Mouse (Mus musculus) limb, embryonic 11.5 days (tissue): ENCODE results near the gene Enc1. TPM values are rescaled to one million over a fixed set of nuclear protein-coding genes. Genes with fewer than 3 reads are reported as not detected.
A peak's percentile ranks its signal among the peaks of the same experiment; 100 is the strongest.
"Not testable (repeated sequence)": the region's sequence is repeated elsewhere in the genome, so short reads cannot be mapped to it uniquely, and the experiment has no call there.

Experiments used
- ATAC-seq: fragments of 200-750 bp; cut with Nextera tagmentation; 2 replicates; pipeline ENCODE4 v1.8.0; 2017; ENCODE audit warnings: low read depth; ENCODE audit not compliant: insufficient number of reproducible peaks, low FRiP score, low TSS enrichment
- DNase-seq: peaks from one replicate; pipeline ENCODE4 v3.0.0-alpha.2; 2015; ENCODE audit warnings: low spot score
- H3K27ac ChIP-seq: fragments of 300-500 bp; sonication (generic); replicated peaks from 2 replicates; pipeline ENCODE4 v1.5.1; 2014; ENCODE audit warnings: low read depth, mild to moderate bottlenecking, low read length
- H3K27me3 ChIP-seq: fragments of 300-500 bp; sonication (generic); 2 replicates; pipeline ENCODE4 v1.6.1; 2014; ENCODE audit warnings: mild to moderate bottlenecking, low read length, mixed read lengths; ENCODE audit not compliant: control insufficient read depth, insufficient read depth
- H3K36me3 ChIP-seq: fragments of 300-500 bp; sonication (generic); 2 replicates; pipeline ENCODE4 v1.6.1; 2014; ENCODE audit warnings: mild to moderate bottlenecking, low read length, moderate library complexity, mixed read lengths; ENCODE audit not compliant: control insufficient read depth, insufficient read depth
- H3K4me1 ChIP-seq: fragments of 300-500 bp; sonication (generic); 2 replicates; pipeline ENCODE4 v1.6.1; 2014; ENCODE audit warnings: low read length, mixed read lengths; ENCODE audit not compliant: control insufficient read depth, insufficient read depth
- H3K4me2 ChIP-seq: fragments of 300-500 bp; sonication (generic); 2 replicates; pipeline ENCODE4 v1.6.1; 2014; ENCODE audit warnings: low read depth, mild to moderate bottlenecking, moderate library complexity; ENCODE audit not compliant: severe bottlenecking
- H3K4me3 ChIP-seq: fragments of 300-500 bp; sonication (generic); 2 replicates; pipeline ENCODE4 v1.5.1; 2014; ENCODE audit warnings: low read depth, low read length
- H3K9ac ChIP-seq: fragments of 300-500 bp; sonication (generic); 2 replicates; pipeline ENCODE4 v1.6.1; 2014; ENCODE audit warnings: mild to moderate bottlenecking, low read length
- H3K9me3 ChIP-seq: fragments of 300-500 bp; sonication (generic); 2 replicates; pipeline ENCODE4 v1.6.1; 2016; ENCODE audit warnings: low read length; ENCODE audit not compliant: control insufficient read depth
- WGBS: fragments of 180-500 bp; shearing (Covaris S2); extraction: QIAGEN DNeasy Blood & Tissue Kit; methylation state at CpG from one replicate; pipeline ENCODE4 v1.1.7; 2014; 5-methylcytosine and 5-hydroxymethylcytosine counted together
- polyA plus RNA-seq: library from polyadenylated mRNA; unstranded; fragments of >200 nt; fragmentation: Nextera tagmentation; extraction: Ambion mirVana; gene quantifications from 2 replicates; pipeline ENCODE4 v1.2.1, GENCODE M21; 2014

Gene Enc1
- polyA plus RNA-seq, 1 experiment from 2014 or later, result 7.3 TPM

- H3K36me3 ChIP-seq, result no peaks in the 10 kb centered on the region; the same call in 1 of the 2 replicates
- no peak overlapping the region for H3K4me3 ChIP-seq
- 64% methylated on average over 6 of the region's 6 CpGs for WGBS
- no peaks in the 10 kb centered on the region for H3K9me3 ChIP-seq
- no peak overlapping the region for H3K27ac ChIP-seq
- no peaks in the 10 kb centered on the region for H3K27me3 ChIP-seq
- H3K9ac ChIP-seq, result no peak overlapping the region
- no peak for ATAC-seq
- peaks cover 5% of the 10 kb centered on the region; the same call in 1 of the 2 replicates for H3K4me1 ChIP-seq
- no peak overlapping the region for H3K4me2 ChIP-seq
- DNase-seq, result no peak
These were observed 15.3 kb downstream of the Enc1 start for GRCm38 (mm10) chr13:97255976-97256848.

DNA sequence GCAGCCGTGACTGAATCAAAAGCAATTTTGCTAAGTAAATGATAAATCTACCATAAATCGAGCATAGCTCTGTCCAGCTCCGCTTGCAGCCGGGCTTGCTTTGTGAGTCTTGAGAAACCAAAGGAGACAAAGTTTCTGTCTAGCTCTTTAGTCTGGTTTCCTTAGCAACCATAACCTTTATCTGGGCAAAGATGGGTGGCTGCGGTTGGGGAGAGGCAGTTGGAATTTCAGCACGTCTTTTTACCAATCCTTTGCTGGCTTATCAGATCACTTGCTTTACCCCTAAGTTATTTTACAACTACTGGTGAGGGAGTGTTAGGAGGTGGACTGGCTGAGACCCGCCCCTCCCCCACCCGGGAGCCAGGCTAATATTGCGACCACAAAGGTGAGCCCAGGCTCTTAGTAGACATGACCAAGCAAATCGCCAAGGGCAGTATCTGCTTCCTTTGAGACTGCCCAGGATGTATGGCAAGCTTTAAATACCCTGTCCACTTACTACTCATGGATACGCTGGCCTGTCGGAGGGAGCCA lies 16.0 kb downstream of the Enc1 start:
- Histone ChIP-seq H3K9me3 (no peaks in the 10 kb centered on the region), H3K4me2 (no peak overlapping the region), H3K27ac (no peak overlapping the region), H3K4me1 (peaks cover 7% of the 10 kb centered on the region; the same call in 1 of the 2 replicates), H3K9ac (peak overlapping the region; percentile 12; the same call in 1 of the 2 replicates), H3K36me3 (no peaks in the 10 kb centered on the region), H3K4me3 (no peak overlapping the region), H3K27me3 (no peaks in the 10 kb centered on the region)
- DNase-seq (no peak), ATAC-seq (no peak)
- 57% methylated on average over 12 of the region's 12 CpGs for WGBS

- Histone ChIP-seq H3K4me2 (no peak overlapping the region), H3K27me3 (no peaks in the 10 kb centered on the region), H3K4me1 (peaks cover 7% of the 10 kb centered on the region; the same call in 1 of the 2 replicates), H3K27ac (no peak overlapping the region), H3K4me3 (no peak overlapping the region), H3K9me3 (no peaks in the 10 kb centered on the region), H3K9ac (no peak overlapping the region), H3K36me3 (no peaks in the 10 kb centered on the region; the same call in 1 of the 2 replicates)
- no peak for DNase-seq
- 71% methylated on average over 16 of the region's 16 CpGs for WGBS
- ATAC-seq, result no peak
These were observed 18.4 kb downstream of the Enc1 start for GRCm38 (mm10) chr13:97259271-97259670.

GRCm38 (mm10) chr13:97260456-97261180 lies 19.7 kb downstream of the Enc1 start:
- no peak overlapping the region for H3K4me2 ChIP-seq
- 34% methylated on average over 8 of the region's 8 CpGs for WGBS
- no peak overlapping the region for H3K9ac ChIP-seq
- no peak overlapping the region for H3K4me3 ChIP-seq
- no peaks in the 10 kb centered on the region for H3K27me3 ChIP-seq
- no peaks in the 10 kb centered on the region for H3K9me3 ChIP-seq
- H3K4me1 ChIP-seq, result peaks cover 7% of the 10 kb centered on the region; the same call in 1 of the 2 replicates
- no peaks in the 10 kb centered on the region; the same call in 1 of the 2 replicates for H3K36me3 ChIP-seq
- no peak overlapping the region for H3K27ac ChIP-seq
- DNase-seq (no peak), ATAC-seq (no peak)

DNA sequence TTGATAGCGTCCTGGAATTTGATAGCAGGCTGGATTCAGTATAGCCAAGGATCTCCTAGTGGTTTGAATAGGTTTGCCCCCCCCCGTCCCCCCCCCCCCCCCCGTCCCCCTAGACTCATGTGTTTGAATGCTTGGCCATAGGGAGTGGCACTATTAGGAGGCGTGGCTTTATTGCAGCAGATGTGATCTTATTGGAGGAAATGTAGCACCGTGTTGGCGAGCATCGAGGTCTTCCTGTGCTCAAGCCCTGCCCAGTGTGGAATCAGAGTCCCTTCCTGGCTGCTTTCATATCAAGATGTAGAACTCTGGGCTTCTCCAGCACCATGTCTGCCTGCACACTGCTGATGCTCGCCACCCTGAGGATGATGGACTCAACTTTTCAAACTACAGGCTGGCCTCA lies 20.6 kb downstream of the Enc1 start:
- Histone ChIP-seq H3K4me1 (peaks cover 7% of the 10 kb centered on the region; the same call in 1 of the 2 replicates), H3K4me2 (no peak overlapping the region), H3K9ac (no peak overlapping the region), H3K27me3 (no peaks in the 10 kb centered on the region), H3K27ac (no peak overlapping the region), H3K36me3 (no peaks in the 10 kb centered on the region; the same call in 1 of the 2 replicates), H3K9me3 (no peaks in the 10 kb centered on the region), H3K4me3 (no peak overlapping the region)
- WGBS, result 56% methylated on average over 7 of the region's 8 CpGs
- DNase-seq (no peak), ATAC-seq (no peak)

- no peaks in the 10 kb centered on the region for H3K9me3 ChIP-seq
- H3K4me1 ChIP-seq, result peaks cover 2% of the 10 kb centered on the region; the same call in 1 of the 2 replicates
- 64% methylated on average over 10 of the region's 10 CpGs for WGBS
- H3K4me3 ChIP-seq, result no peak overlapping the region
- no peak overlapping the region for H3K9ac ChIP-seq
- no peak for ATAC-seq
- no peak overlapping the region for H3K4me2 ChIP-seq
- H3K36me3 ChIP-seq, result no peaks in the 10 kb centered on the region; the same call in 1 of the 2 replicates
- H3K27me3 ChIP-seq, result no peaks in the 10 kb centered on the region
- no peak for DNase-seq
- no peak overlapping the region for H3K27ac ChIP-seq
These were observed 21.8 kb downstream of the Enc1 start for GRCm38 (mm10) chr13:97262676-97263075.

GRCm38 (mm10) chr13:97265534-97265933 lies 24.6 kb downstream of the Enc1 start:
- not testable (repeated sequence) for DNase-seq, ATAC-seq, H3K27me3 ChIP-seq, H3K9ac ChIP-seq, H3K4me2 ChIP-seq, H3K36me3 ChIP-seq, H3K4me1 ChIP-seq, H3K9me3 ChIP-seq, H3K27ac ChIP-seq, H3K4me3 ChIP-seq
- 91% methylated on average over 6 of the region's 6 CpGs for WGBS

DNA sequence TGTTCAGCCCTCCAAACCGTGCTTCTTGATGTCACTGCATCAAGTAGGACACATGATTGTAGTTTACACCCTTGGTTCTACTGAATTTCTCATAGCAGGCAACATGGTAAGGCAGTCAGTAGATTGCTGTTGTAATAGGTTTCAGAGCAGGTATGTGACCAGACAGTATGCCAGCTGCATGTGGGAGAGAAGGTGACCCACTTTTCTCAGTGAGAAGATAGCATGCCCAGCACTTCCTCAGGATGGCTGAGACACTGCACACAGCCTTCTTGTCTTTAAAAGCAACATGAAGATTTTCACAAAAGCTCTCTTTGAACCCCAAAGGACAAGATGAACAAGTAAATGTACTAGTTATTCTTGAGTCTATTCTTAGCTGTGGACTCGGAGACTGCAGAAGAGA lies 29.8 kb downstream of the Enc1 start:
- H3K4me3 ChIP-seq, result no peak overlapping the region
- H3K9ac ChIP-seq, result no peak overlapping the region
- ATAC-seq (no peak), DNase-seq (no peak)
- no peak overlapping the region for H3K4me2 ChIP-seq
- 79% methylated on average over 2 of the region's 2 CpGs for WGBS
- no peaks in the 10 kb centered on the region; the same call in 1 of the 2 replicates for H3K9me3 ChIP-seq
- H3K36me3 ChIP-seq, result no peaks in the 10 kb centered on the region
- H3K4me1 ChIP-seq, result no peaks in the 10 kb centered on the region
- H3K27ac ChIP-seq, result no peak overlapping the region
- no peaks in the 10 kb centered on the region for H3K27me3 ChIP-seq
